ENCODE assay signal across 31 mouse cellular contexts in the genomic region with DNA sequence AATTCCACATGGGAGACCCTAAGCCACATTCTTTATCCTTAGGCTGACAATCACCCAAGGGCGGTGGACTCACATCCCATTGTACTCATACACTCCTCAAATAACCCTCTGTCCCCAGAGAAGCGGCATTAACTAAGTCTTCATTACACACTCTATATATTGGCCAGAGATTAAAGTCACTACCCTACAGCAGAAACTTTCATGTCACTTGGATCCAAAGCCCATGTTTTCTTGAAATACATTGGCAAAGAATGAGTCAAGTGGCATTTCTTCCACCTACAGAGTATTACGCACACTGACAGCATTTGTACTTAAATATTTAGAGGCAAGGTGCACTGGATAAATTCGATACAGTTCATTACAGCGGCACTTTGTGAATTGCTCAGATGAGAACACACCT.
"Had no signal": no experiment of that assay in that cellular context is flagged by ENCODE, and none has a peak within 500 bp of the region (broad histone marks: within the 10 kb centered on the region; RNA-seq: fewer than 3 reads in every experiment).

No protein-coding gene starts in this region.

- H3K4me3 ChIP-seq: heart, embryonic 10.5 days; heart, embryonic 12.5 days; heart, embryonic 13.5 days; heart, embryonic 15.5 days; hindbrain, embryonic 10.5 days; hindbrain, embryonic 13.5 days; hindbrain, embryonic 15.5 days; intestine, embryonic 15.5 days; kidney, embryonic 15.5 days; layer of hippocampus, adult 2 months; left cerebral cortex, adult 2 months had no signal

- H3K27me3 ChIP-seq: heart, embryonic 12.5 days; heart, embryonic 13.5 days; heart, embryonic 15.5 days; hindbrain, embryonic 13.5 days; hindbrain, embryonic 15.5 days; intestine, embryonic 15.5 days; kidney, embryonic 15.5 days had no signal

- H3K9ac ChIP-seq: heart, embryonic 12.5 days; heart, embryonic 13.5 days; heart, embryonic 15.5 days; hindbrain, embryonic 13.5 days; hindbrain, embryonic 15.5 days; intestine, embryonic 15.5 days; kidney, embryonic 15.5 days had no signal

- H3K36me3 ChIP-seq: heart, embryonic 13.5 days; heart, embryonic 15.5 days; hindbrain, embryonic 15.5 days had no signal

- H3K4me2 ChIP-seq: heart, embryonic 11.5 days; heart, embryonic 12.5 days; heart, embryonic 13.5 days; heart, embryonic 15.5 days; hindbrain, embryonic 13.5 days; hindbrain, embryonic 15.5 days; intestine, embryonic 15.5 days; kidney, embryonic 15.5 days had no signal

- DNase-seq: heart, postnatal 10 days; heart, postnatal 14 days; heart, postnatal 36 days; heart, postnatal 4 days; kidney, adult 11 months; kidney, adult 18-20 months; kidney, adult 8-10 months; kidney, adult 9 months; kidney, postnatal 10 days; kidney, postnatal 25 days; kidney, postnatal 4 days; layer of hippocampus, adult 9-11 months; layer of hippocampus, postnatal 36 days had no signal

- H3K27ac ChIP-seq: heart, embryonic 10.5 days; heart, embryonic 13.5 days; heart, embryonic 15.5 days; hindbrain, embryonic 10.5 days; hindbrain, embryonic 13.5 days; hindbrain, embryonic 15.5 days; hindbrain, postnatal 0 days; intestine, embryonic 15.5 days; kidney, embryonic 15.5 days; kidney, postnatal 0 days; layer of hippocampus, adult 2 months; left cerebral cortex, adult 2 months had no signal

- ATAC-seq: hindbrain, embryonic 16.5 days; hindbrain, postnatal 0 days; inflammation-experienced regulatory T-cells, adult 6 months; intestine, embryonic 15.5 days; intestine, embryonic 16.5 days; intestine, postnatal 0 days had no signal

- H3K9me3 ChIP-seq: heart, embryonic 10.5 days; heart, embryonic 12.5 days; heart, embryonic 13.5 days; heart, embryonic 15.5 days; hindbrain, embryonic 10.5 days; hindbrain, embryonic 13.5 days; hindbrain, embryonic 15.5 days; intestine, embryonic 15.5 days; kidney, embryonic 15.5 days had no signal
